Mouse (Mus musculus) liver, postnatal 0 days (tissue): ENCODE measurements at regions not wholly inside any gene's neighbourhood (a gene's known extent, or its start where the extent isn't known, plus 50 kb on each side); places are given as distances from the start of the nearest gene placed in this dataset.

Experiments used
- CTCF ChIP-seq: sonication (generic); IDR thresholded peaks from 2 replicates; pipeline ENCODE4 v1.5.1; 2016; ENCODE audit warnings: antibody characterized with exemption, low read depth
- EP300 ChIP-seq: IDR thresholded peaks from 2 replicates; pipeline ENCODE4 v1.6.1; 2016; ENCODE audit warnings: antibody characterized with exemption, low read depth, mild to moderate bottlenecking

GRCm38 (mm10) chr13:70464996-70465395 lies 172.4 kb downstream of the Ice1 start:
- TF ChIP-seq CTCF (no peak), EP300 (no peak)
